Mouse (Mus musculus) heart, embryonic 16.5 days (tissue): ENCODE results near the gene Hist2h4. TPM values are rescaled to one million over a fixed set of nuclear protein-coding genes. Genes with fewer than 3 reads are reported as not detected.
A peak's percentile ranks its signal among the peaks of the same experiment; 100 is the strongest.
"Not testable (repeated sequence)": the region's sequence is repeated elsewhere in the genome, so short reads cannot be mapped to it uniquely, and the experiment has no call there.

ENCODE experiments used
- ATAC-seq: fragments of 200-750 bp; cut with Nextera tagmentation; replicated peaks from 2 replicates; pipeline ENCODE4 v1.8.0; 2017; ENCODE audit warnings: moderate number of reproducible peaks; ENCODE audit not compliant: insufficient read depth, low FRiP score; ENCODE audit errors: extremely low read depth
- H3K27ac ChIP-seq: fragments of 300-500 bp; sonication (generic); 2 replicates; pipeline ENCODE4 v1.5.1; 2014; ENCODE audit warnings: mild to moderate bottlenecking, low read length, control low read depth, moderate library complexity
- H3K27me3 ChIP-seq: fragments of 300-500 bp; sonication (generic); 2 replicates; pipeline ENCODE4 v1.6.1; 2014; ENCODE audit warnings: low read length, mixed read lengths; ENCODE audit not compliant: control insufficient read depth, insufficient read depth
- H3K36me3 ChIP-seq: fragments of 300-500 bp; sonication (generic); 2 replicates; pipeline ENCODE4 v1.6.1; 2014; ENCODE audit not compliant: control insufficient read depth, insufficient read depth
- H3K4me1 ChIP-seq: fragments of 300-500 bp; sonication (generic); 2 replicates; pipeline ENCODE4 v1.6.1; 2014; ENCODE audit warnings: low read length, mixed read lengths; ENCODE audit not compliant: control insufficient read depth, insufficient read depth
- H3K4me2 ChIP-seq: fragments of 300-500 bp; sonication (generic); 2 replicates; pipeline ENCODE4 v1.6.1; 2014; ENCODE audit warnings: low read depth, mild to moderate bottlenecking, control low read depth, low read length
- H3K4me3 ChIP-seq: fragments of 300-500 bp; sonication (generic); 2 replicates; pipeline ENCODE4 v1.5.1; 2014; ENCODE audit warnings: mild to moderate bottlenecking, control low read depth, low read length
- H3K9ac ChIP-seq: fragments of 300-500 bp; sonication (generic); 2 replicates; pipeline ENCODE4 v1.6.1; 2014; ENCODE audit warnings: low read length, control low read depth
- H3K9me3 ChIP-seq: fragments of 300-500 bp; sonication (generic); replicated peaks from 2 replicates; pipeline ENCODE4 v1.6.1; 2016; ENCODE audit warnings: low read length; ENCODE audit not compliant: control insufficient read depth
- WGBS: fragments of 180-500 bp; shearing (Covaris S2); extraction: QIAGEN DNeasy Blood & Tissue Kit; methylation state at CpG from one replicate; pipeline ENCODE4 v1.1.7; 2014; 5-methylcytosine and 5-hydroxymethylcytosine counted together
- polyA plus RNA-seq: library from polyadenylated mRNA; unstranded; fragments of >200 nt; fragmentation: Nextera tagmentation; extraction: Ambion mirVana; gene quantifications from 2 replicates; pipeline ENCODE4 v1.2.1, GENCODE M21; 2015

Hist2h4 gene
- polyA plus RNA-seq, 1 experiment from 2014 or later, result 2.4 TPM

DNA sequence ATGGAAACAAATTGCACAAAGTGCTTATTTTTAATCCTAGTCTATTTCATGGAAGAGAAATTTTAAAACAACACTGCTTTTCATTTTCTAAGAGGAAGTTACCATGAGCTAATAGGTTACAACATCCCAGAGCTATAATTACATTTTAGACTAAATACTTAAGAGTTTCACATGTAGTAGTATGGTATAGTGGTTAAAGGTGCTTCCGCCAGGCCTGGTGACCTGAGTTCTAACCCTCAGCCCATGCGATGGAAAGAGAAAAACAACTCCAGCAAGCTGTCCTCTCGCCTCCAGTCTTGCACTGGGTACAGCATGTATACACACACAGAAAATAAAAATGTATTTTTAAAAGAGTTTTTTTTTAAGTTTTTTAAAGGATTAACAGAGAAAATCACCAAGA lies 11.3 kb downstream of the Hist2h4 start:
- Histone ChIP-seq H3K9me3 (no peaks in the 10 kb centered on the region), H3K4me1 (peaks cover 13% of the 10 kb centered on the region), H3K36me3 (no peaks in the 10 kb centered on the region), H3K27me3 (no peaks in the 10 kb centered on the region), H3K9ac (no peak overlapping the region), H3K4me2 (no peak overlapping the region), H3K27ac (no peak overlapping the region), H3K4me3 (no peak overlapping the region)
- ATAC-seq, result no peak
- 84% methylated on average over 3 of the region's 3 CpGs for WGBS

DNA sequence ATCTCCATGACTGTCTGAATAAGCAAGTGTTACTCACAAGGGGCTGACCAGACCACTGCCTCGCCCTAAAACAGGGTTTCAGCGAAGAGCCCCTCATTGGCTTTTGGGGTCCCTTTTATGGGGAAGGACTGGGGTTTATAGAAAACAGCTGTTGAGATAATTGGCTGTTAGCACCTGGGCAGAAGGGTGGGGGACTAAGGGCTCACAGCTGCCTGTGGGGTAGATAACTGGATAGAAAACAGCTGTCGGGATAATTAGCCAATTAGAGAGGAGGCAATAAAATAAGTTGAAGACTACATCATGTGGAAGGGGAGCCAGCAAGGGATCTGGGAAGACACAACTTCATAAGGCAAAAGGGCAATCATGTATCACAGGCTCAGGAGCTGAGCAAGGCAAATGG lies 12.2 kb downstream of the Hist2h4 start:
- no peaks in the 10 kb centered on the region for H3K27me3 ChIP-seq
- ATAC-seq, result no peak
- no peak overlapping the region for H3K9ac ChIP-seq
- H3K4me1 ChIP-seq, result peaks cover 13% of the 10 kb centered on the region
- no peaks in the 10 kb centered on the region for H3K36me3 ChIP-seq
- H3K4me2 ChIP-seq, result no peak overlapping the region
- no peaks in the 10 kb centered on the region for H3K9me3 ChIP-seq
- no peak overlapping the region for H3K4me3 ChIP-seq
- WGBS, result 73% methylated on average over 3 of the region's 3 CpGs
- H3K27ac ChIP-seq, result no peak overlapping the region

DNA sequence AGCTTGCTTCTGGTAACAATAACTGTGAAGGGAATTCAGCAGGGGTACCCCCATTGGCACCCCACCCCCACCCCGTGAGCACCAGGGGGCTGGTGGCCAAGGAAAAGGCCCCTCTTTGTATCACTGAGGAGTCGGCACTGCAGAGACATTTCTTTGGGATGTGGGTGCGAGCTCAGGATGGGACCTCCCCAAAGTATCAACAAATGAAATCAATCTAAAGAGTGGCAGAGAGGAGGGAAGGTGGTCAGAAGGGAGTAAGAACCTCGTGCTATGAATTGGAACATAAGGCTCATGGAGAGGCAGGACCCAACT lies 14.1 kb downstream of the Hist2h4 start:
- H3K4me2 ChIP-seq, result peak overlapping the region; percentile 63; the same call in 1 of the 2 replicates
- no peak for ATAC-seq
- no peaks in the 10 kb centered on the region for H3K9me3 ChIP-seq
- no peak overlapping the region for H3K4me3 ChIP-seq
- H3K4me1 ChIP-seq, result peaks cover 20% of the 10 kb centered on the region
- no peaks in the 10 kb centered on the region for H3K36me3 ChIP-seq
- no peak overlapping the region for H3K27ac ChIP-seq
- WGBS, result 57% methylated on average over 4 of the region's 4 CpGs
- H3K9ac ChIP-seq, result no peak overlapping the region
- H3K27me3 ChIP-seq, result no peaks in the 10 kb centered on the region

DNA sequence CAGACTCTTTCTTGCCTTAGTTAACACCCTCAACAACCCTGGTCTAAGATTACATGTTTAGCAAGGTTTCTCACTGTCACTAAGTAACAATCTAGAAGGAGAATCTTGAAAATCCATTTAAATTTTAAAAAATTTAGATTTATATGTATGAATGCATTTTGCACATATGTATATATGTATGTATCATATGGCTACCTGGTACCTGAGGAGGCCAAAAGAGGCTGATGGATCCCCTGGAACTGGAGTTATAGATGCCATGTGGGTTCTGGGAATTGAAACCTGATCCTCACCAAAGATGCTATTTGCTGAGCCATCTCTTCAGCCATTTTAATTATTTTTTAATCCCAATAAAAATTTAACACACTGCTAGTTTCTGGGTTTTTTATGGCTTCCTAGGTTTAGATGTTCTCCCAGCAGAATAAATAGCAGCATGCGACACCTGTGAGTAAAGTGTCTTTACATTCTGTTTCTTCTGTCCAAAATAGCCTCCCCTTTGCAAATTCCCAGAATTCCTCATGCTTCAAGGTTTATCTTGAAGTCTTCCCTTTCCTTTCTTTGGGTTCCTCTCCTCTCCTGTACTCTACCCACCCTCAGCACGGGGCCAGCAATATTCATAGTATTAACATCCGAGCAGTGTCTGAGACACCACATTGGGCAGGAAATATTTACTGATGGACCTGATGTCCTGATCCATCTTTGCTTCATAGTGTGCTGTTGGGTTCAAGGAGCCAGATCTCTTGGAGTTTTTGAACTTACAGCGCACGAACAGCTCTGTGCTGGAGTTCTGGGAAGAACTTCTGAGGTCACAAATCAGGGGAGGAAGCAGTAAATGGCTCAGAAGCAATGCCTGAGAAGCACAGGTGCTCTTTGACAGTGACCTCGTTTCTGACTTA lies 14.7 kb downstream of the Hist2h4 start:
- Histone ChIP-seq H3K27ac (no peak overlapping the region), H3K4me3 (peak overlapping the region; percentile 53; the same call in 1 of the 2 replicates), H3K27me3 (no peaks in the 10 kb centered on the region), H3K36me3 (no peaks in the 10 kb centered on the region), H3K9ac (peak overlapping the region; percentile 74), H3K9me3 (no peaks in the 10 kb centered on the region), H3K4me1 (peaks cover 24% of the 10 kb centered on the region), H3K4me2 (peak overlapping the region; percentile 63)
- ATAC-seq, result no peak
- WGBS, result 49% methylated on average over 6 of the region's 6 CpGs

DNA sequence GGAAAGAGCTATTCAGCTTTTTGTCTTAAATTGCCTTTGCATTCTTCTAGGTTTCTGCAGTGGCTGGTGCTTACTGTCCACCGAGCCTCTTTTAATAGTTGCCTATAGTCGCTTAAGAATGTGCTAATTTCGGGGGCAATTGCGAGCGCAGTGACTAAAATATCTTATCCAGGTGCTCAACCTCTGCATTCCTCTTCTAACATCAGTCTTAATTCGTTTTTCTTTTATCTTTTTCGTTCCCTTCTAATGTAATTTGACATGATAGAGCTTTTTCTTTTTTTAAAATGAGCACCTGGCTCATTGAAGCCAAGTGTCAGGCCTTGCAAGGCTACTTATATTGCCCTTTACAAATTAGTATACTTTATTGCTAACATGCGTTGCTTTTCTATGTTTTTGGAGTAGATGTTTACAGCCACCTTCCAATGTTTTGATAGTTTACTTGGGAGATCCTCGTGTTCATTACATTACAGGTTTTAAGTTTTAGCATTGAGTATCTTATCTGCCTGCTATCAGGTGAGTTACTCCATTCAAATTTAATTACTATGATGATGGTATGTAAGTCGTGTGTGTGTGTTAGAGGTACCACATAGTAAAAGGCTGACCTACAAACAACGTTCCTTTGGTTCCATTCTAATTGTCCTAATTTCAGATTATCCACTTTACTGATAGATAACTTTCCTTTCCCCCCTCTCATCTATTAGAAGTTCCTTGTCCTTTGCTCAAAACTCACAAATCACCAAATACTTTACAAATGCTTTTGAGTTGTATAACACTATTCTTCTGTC lies 15.6 kb downstream of the Hist2h4 start:
- 9% methylated on average over 11 of the region's 11 CpGs for WGBS
- H3K27me3 ChIP-seq, result no peaks in the 10 kb centered on the region
- peak overlapping the region; percentile 53 for H3K4me3 ChIP-seq
- H3K9me3 ChIP-seq, result no peaks in the 10 kb centered on the region
- H3K4me2 ChIP-seq, result peak overlapping the region; percentile 63
- peak overlapping the region; percentile 62 for H3K27ac ChIP-seq
- no peak for ATAC-seq
- H3K4me1 ChIP-seq, result peaks cover 24% of the 10 kb centered on the region
- peak overlapping the region; percentile 74 for H3K9ac ChIP-seq
- H3K36me3 ChIP-seq, result no peaks in the 10 kb centered on the region

DNA sequence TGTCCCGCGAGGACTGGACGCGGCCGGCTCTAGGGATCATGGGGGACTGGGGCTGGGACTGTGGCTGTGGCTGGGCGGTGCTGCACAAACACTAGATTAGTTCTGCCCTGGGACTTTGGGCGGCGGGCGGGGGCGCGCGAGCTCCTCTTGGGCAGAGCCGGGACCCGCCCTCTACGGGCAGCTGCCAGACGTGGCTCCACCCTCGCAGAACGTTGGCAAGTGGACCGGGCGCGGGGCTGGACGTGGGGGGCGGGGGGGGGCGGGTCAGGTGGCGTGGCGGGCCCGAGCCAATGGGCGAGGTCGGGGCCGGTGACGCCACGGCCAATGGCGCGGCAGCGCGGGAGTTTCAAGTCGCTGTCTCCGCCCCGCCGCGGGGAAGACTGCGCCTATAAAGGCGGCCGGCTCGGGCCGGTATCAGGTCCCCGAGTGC lies 16.7 kb downstream of the Hist2h4 start, which contains the start of gene Hist2h3c1:
Gene Hist2h3c1 (plus strand): TSS at position 259 of the 430 bp plus-strand sequence.
- Histone ChIP-seq H3K9ac (peak within 1 kb of the TSS; percentile 74), H3K4me2 (peak within 1 kb of the TSS; percentile 63), H3K4me1 (peaks cover 24% of the 10 kb centered on the region), H3K4me3 (peak within 1 kb of the TSS; percentile 53), H3K27ac (peak within 1 kb of the TSS; percentile 80)
- H3K36me3 ChIP-seq, H3K9me3 ChIP-seq, H3K27me3 ChIP-seq: not testable (repeated sequence)
- 0% methylated on average over 13 of the region's 47 CpGs for whole genome bisulfite sequencing
- peak; percentile 90 for ATAC-seq

DNA sequence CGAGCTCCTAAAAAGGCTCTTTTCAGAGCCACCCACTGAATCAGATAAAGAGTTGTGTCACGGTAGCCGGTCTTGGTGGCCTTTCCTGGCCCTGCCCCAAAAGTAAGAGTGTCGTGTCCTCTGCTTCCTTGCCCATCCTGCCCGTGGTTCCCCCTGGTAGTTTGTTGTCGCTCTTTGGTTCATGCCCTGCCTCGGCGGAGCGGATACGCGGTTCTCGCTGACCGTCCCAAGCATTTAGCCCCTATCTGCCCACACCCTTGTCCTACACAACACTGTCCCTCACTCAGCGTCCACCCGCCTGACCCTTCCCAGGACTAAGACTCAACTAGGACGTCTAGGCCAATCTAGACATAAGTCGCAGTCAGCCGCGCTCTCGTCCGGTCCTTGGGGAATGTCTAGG lies 17.1 kb downstream of the Hist2h4 start:
- not testable (repeated sequence) for ATAC-seq, H3K4me2 ChIP-seq, H3K36me3 ChIP-seq, H3K9ac ChIP-seq, H3K9me3 ChIP-seq, H3K27me3 ChIP-seq
- Histone ChIP-seq H3K4me1 (peaks cover 24% of the 10 kb centered on the region), H3K27ac (peak overlapping the region; percentile 80), H3K4me3 (peak overlapping the region; percentile 43)
- 0% methylated on average over 10 of the region's 21 CpGs for WGBS

DNA sequence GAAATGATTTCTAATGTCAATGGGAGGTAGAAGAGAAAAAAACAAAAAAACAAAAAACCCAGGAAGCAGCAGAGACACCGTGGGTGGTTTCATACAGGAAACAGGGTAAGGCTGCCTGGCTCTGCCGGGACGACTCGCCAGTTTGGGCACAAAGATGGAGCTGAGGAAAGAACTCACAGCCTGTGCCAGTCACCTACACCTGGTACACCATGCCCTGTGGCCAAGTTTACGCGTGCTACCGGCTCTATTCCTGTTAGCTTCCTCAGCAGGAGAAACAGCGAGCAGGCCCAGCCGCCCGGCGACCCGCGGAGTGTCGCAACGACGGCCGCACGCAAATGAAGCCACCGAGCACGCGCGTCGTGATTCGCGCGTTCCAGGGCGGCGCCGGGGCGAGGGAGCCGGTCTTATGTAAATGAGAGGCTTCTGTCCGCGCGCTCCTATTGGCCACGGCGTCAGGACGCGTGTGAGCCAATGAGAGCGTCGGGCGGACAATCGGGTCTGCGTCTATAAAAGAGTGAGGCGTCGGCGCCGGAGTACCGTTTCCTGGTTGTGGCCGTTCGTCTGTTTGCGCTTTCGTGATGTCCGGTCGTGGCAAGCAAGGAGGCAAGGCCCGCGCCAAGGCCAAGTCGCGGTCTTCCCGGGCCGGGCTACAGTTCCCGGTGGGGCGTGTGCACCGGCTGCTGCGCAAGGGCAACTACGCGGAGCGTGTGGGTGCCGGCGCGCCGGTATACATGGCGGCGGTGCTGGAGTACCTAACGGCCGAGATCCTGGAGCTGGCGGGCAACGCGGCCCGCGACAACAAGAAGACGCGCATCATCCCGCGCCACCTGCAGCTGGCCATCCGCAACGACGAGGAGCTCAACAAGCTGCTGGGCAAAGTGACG lies 17.9 kb downstream of the Hist2h4 start, which contains the start of gene Hist2h2aa1:
Gene Hist2h2aa1 (plus strand): TSS at position 495 of the 884 bp plus-strand sequence.
- H3K9ac ChIP-seq, result peak within 1 kb of the TSS; percentile 82
- peaks cover 26% of the 10 kb centered on the region for H3K4me1 ChIP-seq
- H3K36me3 ChIP-seq, H3K9me3 ChIP-seq, H3K27me3 ChIP-seq: not testable (repeated sequence)
- ATAC-seq, result peak; percentile 83
- H3K27ac ChIP-seq, result peak within 1 kb of the TSS; percentile 97
- H3K4me2 ChIP-seq, result peak within 1 kb of the TSS; percentile 69
- peak within 1 kb of the TSS; percentile 57 for H3K4me3 ChIP-seq
- 0% methylated on average over 20 of the region's 88 CpGs for WGBS
